Mouse (Mus musculus) adrenal gland, adult 8-10 months (tissue): ENCODE measurements around the gene Pom121. TPM values are rescaled to one million over a fixed set of nuclear protein-coding genes. Genes with fewer than 3 reads are reported as not detected.
"Not testable (repeated sequence)": the region's sequence is repeated elsewhere in the genome, so short reads cannot be mapped to it uniquely, and the experiment has no call there.

Experiments
- DNase-seq: peaks from one replicate; pipeline ENCODE4 v3.0.0; 2022
- total RNA-seq, 4 experiments: library from RNA; stranded (reverse); gene quantifications; 2 replicates each; pipeline ENCODE4 v1.2.4; 2022

Gene Pom121
- 10 to 100 TPM; 17.2 to 24.1 (median 22.5) TPM for total RNA-seq

GRCm38 (mm10) chr5:135394004-135394823 is at the start of gene Pom121:
Pom121 (minus strand) TSS chr5:135394546.
- DNase-seq, result peak; percentile 76

- peak; percentile 13 for DNase-seq
Measured at GRCm38 (mm10) chr5:135442430-135442829, 48.1 kb upstream of the Pom121 start.

- DNase-seq, result no peak
Measured at GRCm38 (mm10) chr5:135435039-135435438, 40.7 kb upstream of the Pom121 start.

GRCm38 (mm10) chr5:135433861-135434260 is 39.5 kb upstream of the Pom121 start:
- no peak for DNase-seq

- DNase-seq, result no peak
Measured at GRCm38 (mm10) chr5:135431111-135431510, 36.8 kb upstream of the Pom121 start.

GRCm38 (mm10) chr5:135428786-135429185 is 34.4 kb upstream of the Pom121 start:
- DNase-seq, result no peak

- peak; percentile 63 for DNase-seq
Measured at GRCm38 (mm10) chr5:135410266-135410665, 15.9 kb upstream of the Pom121 start.

GRCm38 (mm10) chr5:135408114-135408513 is 13.8 kb upstream of the Pom121 start:
- no peak for DNase-seq

- DNase-seq, result no peak
Measured at GRCm38 (mm10) chr5:135405437-135405836, 11.1 kb upstream of the Pom121 start.

- DNase-seq, result no peak
Measured at GRCm38 (mm10) chr5:135404623-135405022, 10.3 kb upstream of the Pom121 start.

GRCm38 (mm10) chr5:135400244-135400643 is 5.9 kb upstream of the Pom121 start:
- peak; percentile 59 for DNase-seq

GRCm38 (mm10) chr5:135399382-135399781 is 5.0 kb upstream of the Pom121 start:
- DNase-seq, result no peak

- DNase-seq, result no peak
Measured at GRCm38 (mm10) chr5:135395826-135396225, 1.5 kb upstream of the Pom121 start.

- no peak for DNase-seq
Measured at GRCm38 (mm10) chr5:135383771-135384170, 10.6 kb downstream of the Pom121 start.

- no peak for DNase-seq
Measured at GRCm38 (mm10) chr5:135382746-135383145, 11.6 kb downstream of the Pom121 start.

- no peak for DNase-seq
Measured at GRCm38 (mm10) chr5:135381356-135381925, 12.9 kb downstream of the Pom121 start.

GRCm38 (mm10) chr5:135380681-135381080 is 13.7 kb downstream of the Pom121 start:
- DNase-seq, result no peak

GRCm38 (mm10) chr5:135376341-135376740 is 18.0 kb downstream of the Pom121 start:
- DNase-seq, result no peak

- no peak for DNase-seq
Measured at GRCm38 (mm10) chr5:135375167-135375566, 19.2 kb downstream of the Pom121 start.

- no peak for DNase-seq
Measured at GRCm38 (mm10) chr5:135373601-135374000, 20.7 kb downstream of the Pom121 start.

- DNase-seq, result no peak
Measured at GRCm38 (mm10) chr5:135371195-135371594, 23.2 kb downstream of the Pom121 start.

- DNase-seq, result peak; percentile 92
Measured at GRCm38 (mm10) chr5:135369787-135370654, 24.3 kb downstream of the Pom121 start, which contains the start of gene Nsun5. Nsun5 (plus strand) TSS chr5:135369953.

- DNase-seq, result not testable (repeated sequence)
Measured at GRCm38 (mm10) chr5:135369196-135369595, 25.1 kb downstream of the Pom121 start.
